Mouse (Mus musculus): ENCODE results near the gene Spi1. TPM values are rescaled to one million over a fixed set of nuclear protein-coding genes. Genes with fewer than 3 reads are reported as not detected.

Gene Spi1
- total RNA-seq, 1 experiment from 2014 or later, result 2.9 TPM

GRCm38 (mm10) chr2:91123521-91123920, 41.3 kb downstream of the Spi1 start:
- DNase-seq, result no peak

DNA sequence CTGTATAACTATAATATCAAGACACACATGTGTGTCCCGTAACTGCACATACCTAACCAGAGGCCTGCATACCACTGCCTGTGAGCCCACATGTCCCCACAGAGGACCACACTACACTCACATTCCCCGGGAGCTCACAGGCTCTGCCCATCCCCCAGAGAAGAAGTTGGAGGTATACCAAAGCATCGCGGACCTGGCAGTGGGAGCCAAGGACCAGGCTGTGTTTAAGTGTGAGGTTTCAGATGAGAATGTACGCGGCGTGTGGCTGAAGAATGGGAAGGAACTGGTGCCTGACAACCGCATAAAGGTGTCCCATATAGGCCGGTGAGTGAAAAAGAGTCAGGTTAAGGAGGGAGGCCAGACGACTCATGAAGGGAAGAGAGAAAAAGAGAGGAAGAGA, 42.9 kb downstream of the Spi1 start:
- no peak for DNase-seq

- no peak for DNase-seq
Measured at GRCm38 (mm10) chr2:91128761-91129160, 46.6 kb downstream of the Spi1 start.

GRCm38 (mm10) chr2:91130126-91130525, 47.9 kb downstream of the Spi1 start:
- peak; percentile 66 for DNase-seq

DNA sequence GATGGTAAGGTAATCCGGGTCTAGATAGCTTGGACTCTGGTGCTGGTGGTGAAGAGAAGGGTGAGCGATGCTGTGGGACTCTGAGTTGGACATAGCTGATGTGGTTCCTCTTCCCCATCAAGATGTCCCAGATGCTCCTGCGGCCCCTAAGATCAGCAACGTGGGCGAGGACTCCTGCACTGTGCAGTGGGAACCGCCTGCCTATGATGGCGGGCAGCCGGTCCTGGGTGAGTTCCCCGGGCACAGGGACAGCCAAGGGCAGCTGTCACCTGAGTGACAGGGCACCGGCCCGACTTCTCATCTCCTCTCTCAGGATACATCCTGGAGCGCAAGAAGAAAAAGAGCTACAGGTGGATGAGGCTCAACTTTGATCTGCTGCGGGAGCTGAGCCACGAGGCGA, 49.1 kb downstream of the Spi1 start:
- no peak for DNase-seq

GRCm38 (mm10) chr2:91132035-91132434, 49.8 kb downstream of the Spi1 start:
- no peak for DNase-seq

- DNase-seq, result no peak
Measured at GRCm38 (mm10) chr2:91136513-91137412, 54.6 kb downstream of the Spi1 start.

GRCm38 (mm10) chr2:91137481-91137880, 55.3 kb downstream of the Spi1 start:
- DNase-seq, result no peak

- no peak for DNase-seq
Measured at GRCm38 (mm10) chr2:91139311-91139710, 57.1 kb downstream of the Spi1 start.

DNA sequence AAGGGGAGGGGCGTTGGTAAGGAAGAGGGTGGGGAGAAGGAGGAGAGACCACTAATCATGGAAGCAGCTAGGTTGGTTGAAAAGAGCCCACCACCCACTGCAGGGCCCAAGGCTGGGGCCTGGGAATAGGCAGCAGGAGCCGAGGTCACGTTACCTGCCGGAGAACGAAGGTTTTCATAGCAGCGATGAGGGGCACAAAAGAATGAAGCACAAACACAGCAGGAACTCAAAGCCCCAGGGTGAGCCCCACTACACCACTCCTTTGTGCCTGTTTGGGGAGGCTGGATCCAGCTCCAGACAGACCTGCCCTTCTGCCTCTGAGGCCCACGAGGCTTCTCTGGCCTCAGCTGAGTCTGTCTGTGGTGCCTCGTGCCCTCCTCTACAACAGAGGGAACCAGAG, 57.6 kb downstream of the Spi1 start:
- DNase-seq, result no peak

DNA sequence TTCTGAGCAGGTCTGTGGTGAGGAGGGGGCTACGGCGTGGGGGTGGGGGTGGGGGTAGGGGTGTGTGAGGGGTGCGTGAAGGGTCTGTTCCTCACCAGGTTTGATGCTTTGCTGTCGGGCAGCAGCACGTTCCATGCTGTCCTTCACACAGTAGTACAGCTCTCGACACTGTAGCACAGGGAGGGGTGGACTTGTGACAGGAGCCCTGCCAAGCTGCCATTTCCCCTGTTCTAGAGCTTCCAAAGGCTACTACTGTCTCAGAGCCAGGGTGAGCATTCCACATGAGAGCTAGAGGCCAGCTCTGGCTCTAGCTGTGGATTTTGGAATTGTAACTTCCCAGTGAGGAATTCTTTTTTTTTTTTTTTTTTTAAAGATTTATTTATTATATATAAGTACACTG, 60.7 kb downstream of the Spi1 start:
- DNase-seq, result no peak

DNA sequence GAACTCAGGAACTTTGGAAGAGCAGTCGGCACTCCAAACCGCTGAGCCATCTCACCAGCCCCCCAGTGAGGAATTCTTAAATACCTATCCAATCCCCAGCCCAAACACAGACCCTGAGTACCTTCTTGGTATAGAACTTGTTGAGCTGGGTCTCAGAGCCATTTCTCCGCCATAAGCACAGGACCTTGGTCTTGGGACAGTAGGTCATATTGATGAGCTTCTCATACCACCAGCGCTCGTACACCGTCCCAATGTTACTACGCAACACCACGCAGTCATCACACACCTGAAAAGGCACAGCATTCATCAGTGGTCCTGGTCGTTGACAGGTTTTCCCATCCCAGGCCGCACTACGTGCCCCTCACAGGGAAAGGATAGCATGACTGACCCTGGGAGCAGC, 61.2 kb downstream of the Spi1 start:
- no peak for DNase-seq

- DNase-seq, result no peak
Measured at GRCm38 (mm10) chr2:91148101-91148500, 65.9 kb downstream of the Spi1 start.

GRCm38 (mm10) chr2:91151331-91151730, 69.1 kb downstream of the Spi1 start:
- DNase-seq, result no peak

- no peak for DNase-seq
Measured at GRCm38 (mm10) chr2:91152885-91153377, 70.7 kb downstream of the Spi1 start.

DNA sequence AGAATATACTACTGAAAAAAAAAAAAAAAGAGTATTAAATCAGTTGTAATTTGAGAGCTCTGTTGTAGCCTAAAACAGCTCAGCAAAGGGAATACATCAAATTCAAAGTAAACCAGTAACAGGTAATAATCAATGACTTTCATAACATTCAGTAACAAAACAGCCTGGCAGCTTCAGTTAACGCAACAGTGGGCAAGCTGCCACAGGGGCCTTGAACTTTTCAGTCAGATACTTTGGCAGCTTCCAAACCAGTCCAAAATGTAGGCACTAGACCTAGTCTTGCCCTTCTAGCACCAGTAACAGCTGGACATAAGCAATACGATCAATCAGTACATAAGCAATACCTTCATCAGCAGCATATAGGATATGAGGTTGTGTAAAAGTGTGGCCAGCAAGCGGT, 71.9 kb downstream of the Spi1 start:
- peak; percentile 75 for DNase-seq

DNA sequence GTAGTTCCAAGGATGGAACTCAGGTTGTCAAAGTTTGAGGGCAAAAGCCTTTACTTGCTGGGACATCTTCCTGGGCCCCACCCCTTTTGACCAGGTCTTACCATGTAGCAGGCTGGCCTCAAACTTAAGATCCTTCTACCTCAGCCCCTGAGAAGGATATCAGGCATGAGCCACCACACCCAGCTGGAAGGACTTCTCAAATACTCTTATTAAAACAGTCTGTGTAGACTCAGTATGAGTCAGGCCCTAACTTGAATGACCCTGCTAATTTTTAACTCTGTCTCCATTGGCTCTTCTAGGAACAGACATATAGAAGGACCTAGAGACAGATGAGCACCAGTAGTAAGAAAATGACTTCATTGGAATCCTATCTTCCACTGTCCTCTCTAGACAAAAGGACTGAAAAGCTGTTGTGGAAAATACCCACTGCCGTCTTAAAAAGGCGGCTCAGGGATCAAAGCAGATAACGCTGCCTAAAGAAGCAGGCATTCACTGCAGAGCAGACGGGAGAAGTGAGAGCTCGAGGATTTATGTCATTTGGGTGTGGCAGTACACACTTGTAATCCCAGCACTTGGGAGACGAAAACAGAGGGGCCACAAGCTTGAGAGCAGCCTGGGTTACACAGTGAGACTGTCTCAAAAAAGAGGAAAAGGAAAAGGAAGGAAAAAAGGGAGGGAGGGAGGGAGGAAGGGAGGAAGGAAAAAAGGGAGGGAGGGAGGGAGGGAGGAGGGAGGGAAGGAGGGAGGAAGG, 75.0 kb downstream of the Spi1 start:
- DNase-seq, result no peak

DNA sequence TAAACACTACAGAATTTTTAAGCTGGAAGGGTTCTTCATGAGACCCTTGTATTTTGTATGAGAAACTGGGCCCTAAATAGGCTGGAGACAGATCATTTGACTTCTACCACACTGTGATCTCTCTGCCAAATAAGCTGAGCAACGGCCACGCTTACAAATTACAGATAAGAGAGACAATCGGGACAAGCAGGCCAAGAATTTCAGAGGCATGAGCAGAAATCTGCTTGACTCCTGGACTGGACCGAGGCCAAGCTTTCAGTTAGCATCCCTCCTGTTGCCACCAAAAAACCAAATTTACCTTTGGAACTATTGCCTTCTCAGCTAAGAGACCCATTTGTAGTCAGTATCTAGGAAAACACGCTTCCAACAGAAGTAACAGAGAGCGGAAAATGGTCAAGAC, 78.4 kb downstream of the Spi1 start:
- no peak for DNase-seq

DNA sequence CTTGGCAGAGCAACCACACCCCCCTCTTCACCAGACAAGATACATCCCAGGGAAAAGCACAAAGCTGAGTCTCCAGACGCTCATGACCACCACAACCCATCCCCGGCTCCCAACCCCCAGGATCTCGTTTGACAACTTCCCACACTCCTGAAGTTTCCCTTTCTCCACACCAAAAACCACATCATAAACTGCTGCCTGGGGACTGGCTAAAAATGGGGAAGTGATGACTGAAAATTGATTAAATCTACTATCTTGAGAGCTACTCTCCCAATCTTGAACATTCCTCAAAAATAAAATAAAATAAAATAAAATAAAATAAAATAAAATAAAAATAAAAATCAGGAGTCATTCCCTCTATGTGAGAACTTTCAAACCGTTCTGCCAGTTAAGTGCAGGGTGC, 80.8 kb downstream of the Spi1 start:
- no peak for DNase-seq

GRCm38 (mm10) chr2:91163532-91163931, 81.3 kb downstream of the Spi1 start:
- DNase-seq, result no peak

DNA sequence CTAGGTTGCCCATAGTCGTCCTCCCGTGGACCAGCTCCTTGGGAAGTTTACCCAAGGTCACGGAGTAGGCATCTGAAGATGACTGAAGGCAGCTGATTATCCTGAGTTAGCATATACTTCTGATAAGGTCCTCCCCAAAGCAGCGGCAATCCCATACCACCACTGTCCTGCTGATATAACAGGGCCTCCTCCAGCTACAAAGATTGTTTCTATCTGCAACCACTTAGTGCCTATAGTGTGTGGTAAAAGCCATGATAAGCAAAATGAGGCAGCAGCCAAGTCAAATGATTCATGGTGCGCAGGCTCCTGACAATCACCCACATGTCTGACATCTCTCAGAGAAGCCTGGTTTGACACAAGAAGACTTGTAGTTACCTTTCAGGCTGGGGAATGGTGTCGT, 82.8 kb downstream of the Spi1 start:
- no peak for DNase-seq

Measured in adrenal gland, postnatal 14 days (tissue).